Mouse (Mus musculus) T-helper 2 cell (primary cell): ENCODE measurements at regions not wholly inside any gene's neighbourhood (a gene's known extent, or its start where the extent isn't known, plus 50 kb on each side); places are given as distances from the start of the nearest gene placed in this dataset.
"Not testable (repeated sequence)": the region's sequence is repeated elsewhere in the genome, so short reads cannot be mapped to it uniquely, and the experiment has no call there.

Source experiments
- in situ Hi-C: fragments of 300-600 bp; cut with MboI, MseI; formaldehyde crosslinking; loops from one replicate; pipeline ENCODE4 v1.15.1; 2025; ENCODE audit warnings: high pct_unique_total_duplicates

- in situ Hi-C loops = no loop called here
Measured at GRCm38 (mm10) chr15:26953818-26954385, 58.5 kb upstream of the Fbxl7 start.

DNA sequence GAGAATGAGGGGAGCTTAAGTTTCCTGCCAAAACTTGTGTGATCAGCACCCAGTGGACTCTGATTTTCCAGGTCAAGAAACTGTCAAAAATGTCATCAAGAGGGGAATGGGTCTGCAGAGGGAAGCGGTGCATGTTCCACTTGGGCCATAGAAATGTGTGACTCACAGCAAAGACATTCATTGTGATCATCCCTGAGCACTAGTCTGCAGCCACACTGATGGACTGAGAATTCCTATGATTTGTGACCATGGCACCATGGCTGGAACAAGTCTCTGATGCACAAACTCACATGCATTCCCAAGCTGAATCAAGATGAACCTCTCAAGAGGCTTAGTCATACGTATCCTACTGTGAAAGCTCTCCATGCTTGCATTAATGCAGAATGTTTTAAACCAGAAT, 63.6 kb upstream of the Fbxl7 start:
- in situ Hi-C loops = no loop called here

DNA sequence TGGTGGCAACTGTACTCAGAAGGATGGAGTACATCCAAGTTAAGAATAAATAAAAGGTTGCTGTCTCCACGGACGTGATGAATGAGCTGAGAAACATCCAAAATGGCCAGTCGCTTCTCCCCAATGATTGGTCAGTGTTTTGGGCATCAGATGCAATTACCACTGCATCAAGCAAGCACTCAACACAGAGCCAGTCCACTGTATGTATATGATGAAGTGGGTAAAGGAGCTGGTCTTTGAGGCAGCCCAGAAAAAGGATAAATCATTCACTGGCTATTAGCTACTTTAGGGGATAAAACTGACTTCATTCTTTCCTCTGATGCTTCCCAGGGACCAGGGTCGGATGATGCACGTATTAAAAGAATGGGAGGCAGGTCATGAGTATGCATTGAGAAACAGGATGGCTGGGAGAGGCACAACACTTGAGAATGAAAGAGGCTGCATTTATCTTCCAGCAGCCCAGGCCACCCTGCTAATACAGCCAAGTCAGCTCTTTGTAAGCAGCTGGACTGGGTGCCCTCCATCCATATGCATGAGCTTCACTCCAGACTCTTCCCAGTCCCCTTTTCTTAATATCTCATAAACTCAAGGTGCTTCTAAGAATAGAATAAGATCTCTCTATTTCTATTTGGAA, 73.1 kb upstream of the Fbxl7 start:
- in situ Hi-C loops = no loop called here

GRCm38 (mm10) chr15:26970770-26971169, 75.4 kb upstream of the Fbxl7 start:
- in situ Hi-C loops = no loop called here

- in situ Hi-C loops = no loop called here
Measured at GRCm38 (mm10) chr15:26993054-26993453, 97.7 kb upstream of the Fbxl7 start.

GRCm38 (mm10) chr15:27009069-27009468, 113.7 kb upstream of the Fbxl7 start:
- in situ Hi-C loops = no loop called here

DNA sequence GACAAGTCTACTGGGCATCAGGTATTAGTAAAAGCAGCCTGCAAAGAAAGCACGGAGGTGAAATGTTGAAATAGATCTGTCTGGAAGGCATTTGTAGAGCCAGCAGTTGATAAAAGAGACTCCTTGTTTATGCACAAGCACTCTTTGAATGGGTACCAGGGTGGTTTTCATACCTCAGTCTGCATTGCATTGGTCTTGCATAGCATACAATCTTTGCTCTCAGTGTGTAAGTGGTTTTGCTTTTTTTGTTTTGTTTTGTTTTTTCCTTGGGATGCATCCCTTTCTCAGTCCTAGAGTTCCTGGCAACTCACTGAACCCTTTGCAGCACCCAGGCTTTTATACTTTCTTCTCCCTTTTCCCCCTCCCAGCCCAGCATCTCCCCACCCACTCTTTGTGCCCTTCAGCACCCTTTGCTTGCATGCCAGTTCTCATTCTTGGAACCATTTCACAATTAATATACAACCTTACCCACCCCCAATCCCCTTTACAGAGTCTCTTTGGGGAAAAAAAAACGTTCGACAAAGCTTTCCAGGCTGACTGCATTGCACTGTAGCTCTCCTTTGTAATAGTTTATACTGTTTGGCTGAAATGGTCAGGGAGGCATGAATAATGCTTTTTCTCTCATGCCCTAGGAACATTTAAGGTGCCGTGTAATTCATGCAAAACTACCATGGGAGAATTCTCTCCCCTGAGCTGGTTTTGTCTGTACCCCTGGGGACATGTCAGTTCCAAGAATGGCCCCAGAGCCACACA, 118.7 kb upstream of the Fbxl7 start:
- in situ Hi-C loops = no loop called here

DNA sequence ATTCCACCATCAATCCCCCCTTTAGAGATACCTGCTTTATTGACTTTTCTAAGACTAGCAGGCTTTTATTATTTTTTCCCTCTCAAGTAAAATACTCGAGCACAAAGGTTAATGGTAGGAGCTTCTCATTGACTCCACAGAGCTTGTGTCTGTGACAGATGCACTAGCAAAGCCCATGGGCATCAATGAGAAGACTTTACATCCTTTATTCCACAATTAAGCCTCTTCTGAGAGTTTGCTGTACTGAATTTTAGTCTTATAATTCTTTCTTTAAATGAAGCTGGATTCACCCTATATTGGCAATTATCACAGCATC, 119.2 kb upstream of the Fbxl7 start:
- in situ Hi-C loops = no loop called here

DNA sequence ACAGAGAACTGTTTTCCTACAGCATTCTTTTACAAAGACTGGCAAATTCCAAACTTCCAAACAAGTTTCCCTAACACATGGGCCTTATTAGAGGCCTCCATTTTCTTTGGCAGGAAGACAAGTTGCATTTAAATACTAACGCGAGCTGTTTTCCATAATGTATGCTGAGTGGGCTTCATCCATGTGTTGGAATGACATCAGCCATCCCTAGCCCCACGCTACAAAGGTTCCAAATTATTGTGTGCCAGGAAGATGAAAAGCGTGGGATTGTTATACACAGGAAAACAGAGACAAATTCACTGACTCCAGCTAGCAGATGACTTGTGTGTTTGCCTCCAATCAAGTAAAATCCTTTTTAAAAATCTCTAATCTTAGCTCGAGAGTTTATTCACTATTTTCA, 125.1 kb upstream of the Fbxl7 start:
- in situ Hi-C loops = no loop called here

GRCm38 (mm10) chr15:27033261-27033660, 137.9 kb upstream of the Fbxl7 start:
- in situ Hi-C loops = no loop called here

- in situ Hi-C loops = no loop called here
Measured at GRCm38 (mm10) chr15:27043788-27044187, 148.4 kb upstream of the Fbxl7 start.

DNA sequence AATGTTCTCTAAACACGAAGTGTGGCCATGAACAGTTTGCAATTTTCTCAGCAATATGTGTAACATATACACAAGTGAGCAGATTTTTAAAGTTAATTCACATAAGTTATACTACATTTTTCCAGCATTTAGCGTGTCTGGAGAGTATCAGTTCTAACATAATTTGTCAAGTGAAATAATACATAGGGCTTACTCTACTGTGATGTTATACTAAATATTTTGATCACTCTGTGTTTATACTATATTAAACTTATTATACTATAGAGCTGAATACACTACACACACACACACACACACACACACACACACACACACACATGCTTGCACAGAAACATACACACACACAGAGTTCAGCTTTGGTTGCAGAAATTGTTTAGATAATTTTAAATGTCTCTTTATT, 155.3 kb upstream of the Fbxl7 start:
- in situ Hi-C loops = no loop called here

- in situ Hi-C loops = no loop called here
Measured at GRCm38 (mm10) chr15:27063456-27063855, 168.1 kb upstream of the Fbxl7 start.

- in situ Hi-C loops = no loop called here
Measured at GRCm38 (mm10) chr15:27063971-27064370, 168.6 kb upstream of the Fbxl7 start.

GRCm38 (mm10) chr15:27067691-27068090, 172.3 kb upstream of the Fbxl7 start:
- in situ Hi-C loops = no loop called here

DNA sequence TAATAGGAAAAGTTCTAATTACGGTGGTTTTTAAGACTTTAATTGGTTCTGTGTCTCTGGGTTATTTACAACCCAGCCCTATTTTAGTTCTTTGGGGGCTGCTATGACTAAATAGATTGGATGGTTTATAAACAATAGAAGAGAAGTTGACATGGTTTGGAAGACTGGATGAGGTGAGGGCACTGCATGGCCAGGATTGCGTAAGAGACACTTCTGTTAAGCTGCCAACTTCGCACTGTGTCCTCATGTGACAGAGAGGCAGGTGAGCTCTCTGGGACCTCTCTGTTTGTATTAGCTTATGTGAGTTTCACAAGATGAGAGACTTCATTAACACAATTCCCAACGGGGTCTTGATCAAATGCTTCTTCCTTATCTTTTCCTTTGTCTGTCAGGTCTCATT, 182.5 kb upstream of the Fbxl7 start:
- in situ Hi-C loops = no loop called here

GRCm38 (mm10) chr15:27082826-27083225, 187.4 kb upstream of the Fbxl7 start:
- in situ Hi-C loops = no loop called here

DNA sequence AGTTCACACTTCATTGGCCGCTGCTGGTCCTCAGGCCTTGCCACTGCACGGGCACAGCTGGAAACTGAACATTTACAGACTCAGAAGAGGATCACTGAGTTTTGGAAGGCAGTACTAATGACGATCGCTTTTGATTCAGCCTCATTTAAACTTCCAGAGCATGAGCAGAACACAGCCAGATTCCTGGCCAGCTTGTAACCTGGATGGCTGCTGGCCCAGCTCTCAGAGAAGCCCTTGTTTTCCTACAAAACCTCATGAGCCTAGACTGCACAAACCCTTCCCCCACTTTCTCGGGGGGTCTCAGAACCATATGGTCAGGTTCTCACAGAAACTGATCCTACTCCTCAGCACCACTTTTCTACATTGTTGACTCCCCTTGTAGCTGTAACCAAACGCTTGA, 188.2 kb upstream of the Fbxl7 start:
- in situ Hi-C loops = no loop called here

- in situ Hi-C loops = no loop called here
Measured at GRCm38 (mm10) chr15:27089155-27089554, 193.8 kb upstream of the Fbxl7 start.

DNA sequence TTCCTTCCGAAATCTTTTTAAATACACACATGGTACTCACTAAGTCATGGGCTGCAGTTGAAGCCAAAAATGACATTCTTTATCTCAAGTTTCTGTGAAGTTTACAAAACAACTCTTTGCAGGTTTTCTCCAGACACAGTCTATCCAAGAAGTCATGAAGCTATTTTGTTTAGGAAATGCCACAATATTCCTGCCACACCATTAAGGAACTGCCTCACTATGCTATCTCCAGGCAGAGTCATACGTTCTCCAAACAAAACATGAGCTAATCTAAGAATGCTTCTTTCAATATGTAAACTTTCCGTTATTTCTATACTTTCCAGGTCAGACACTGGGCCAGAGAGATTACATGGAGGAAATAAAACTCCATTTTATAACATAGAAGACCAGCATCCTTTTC, 198.7 kb upstream of the Fbxl7 start:
- in situ Hi-C loops = no loop called here

GRCm38 (mm10) chr15:27095231-27095630, 199.9 kb upstream of the Fbxl7 start:
- in situ Hi-C loops = no loop called here

GRCm38 (mm10) chr15:27101610-27102009, 206.2 kb upstream of the Fbxl7 start:
- in situ Hi-C loops = not testable (repeated sequence)

DNA sequence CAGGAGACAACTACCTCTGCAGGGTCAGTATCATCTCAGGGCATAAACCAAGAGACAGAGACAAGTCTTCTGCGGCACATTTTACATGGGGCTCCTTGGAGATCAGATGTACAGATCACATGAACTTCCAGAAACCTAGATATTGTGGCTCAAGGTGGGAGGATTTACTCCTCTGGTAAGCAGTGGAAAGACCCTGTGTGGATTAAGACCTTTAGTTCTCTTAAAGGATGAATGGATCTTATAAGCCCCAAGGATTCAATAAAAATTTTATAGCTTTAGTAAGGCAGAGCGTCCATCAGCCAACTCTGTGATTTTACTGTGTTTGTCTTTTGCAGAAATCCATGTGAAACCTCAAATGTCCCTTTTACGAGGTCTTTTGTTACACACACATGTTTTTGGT, 213.8 kb upstream of the Fbxl7 start:
- in situ Hi-C loops = no loop called here
